Mouse (Mus musculus): ENCODE measurements around the gene Nqo1. TPM values are rescaled to one million over a fixed set of nuclear protein-coding genes. Genes with fewer than 3 reads are reported as not detected.
A peak's percentile ranks its signal among the peaks of the same experiment; 100 is the strongest.

The Nqo1 gene
- polyA plus RNA-seq (2012; fragmentation: generic; extraction: Trizol), result 11.6 TPM

DNA sequence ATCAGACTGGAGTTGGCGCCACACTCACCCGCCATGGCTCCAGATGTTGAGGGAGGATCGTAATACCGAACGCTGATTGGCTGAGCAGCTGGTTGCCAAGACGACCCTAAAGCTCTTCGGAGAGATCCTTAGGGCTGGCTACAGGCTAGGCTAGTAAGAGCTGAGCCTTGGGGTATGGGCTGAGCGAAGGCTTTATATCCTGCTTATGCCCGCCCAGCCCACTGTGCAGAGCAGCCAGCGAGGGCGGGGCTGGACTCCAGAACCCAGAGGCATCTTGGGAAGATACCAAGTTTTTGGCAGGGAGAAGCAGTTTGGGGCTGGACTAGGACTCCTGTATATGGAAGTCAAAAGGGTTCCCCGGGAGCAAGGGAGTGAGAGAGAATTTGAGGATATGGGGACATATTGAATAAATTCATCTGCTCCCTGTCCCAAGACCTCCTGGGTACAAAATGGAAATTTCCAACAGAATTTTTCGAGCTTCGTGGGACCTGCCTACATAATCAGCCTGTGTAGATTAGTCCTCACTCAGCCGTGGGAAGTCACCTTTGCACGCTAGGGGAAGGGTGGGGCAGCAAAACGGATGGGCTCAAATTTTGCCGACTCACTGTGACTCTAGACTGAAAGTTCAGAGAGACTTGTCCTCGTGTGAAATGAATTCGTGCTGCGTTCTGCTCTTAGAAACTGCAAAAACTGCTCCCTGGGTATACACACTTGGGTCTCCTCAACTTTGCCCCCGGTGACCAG is at the start of gene Nqo1:
TSS of gene Nqo1 (minus strand) at position 169 of the 744 bp plus-strand sequence.
- TF ChIP-seq POLR2A (IDR thresholded peaks at IDR 0.05; ENCODE audit: insufficient read length, low read depth), result peak; percentile 29
- no peak for TF ChIP-seq MYOD1 (IDR thresholded peaks at IDR 0.05; ENCODE audit: control insufficient read depth in 1 of 3, insufficient read length in 2 of 3, low read depth in 2 of 3)
- Histone ChIP-seq H3K4me2 (ENCODE audit: low read depth) (peak within 1 kb of the TSS; percentile 94), H3K4me3 (peak within 1 kb of the TSS; percentile 31), H3K36me3 (ENCODE audit: control insufficient read depth, insufficient read depth) (no peaks in the 10 kb centered on the region), H3K79me2 (ENCODE audit: control insufficient read depth, insufficient read depth) (no peaks in the 10 kb centered on the region), H3ac (ENCODE audit: control insufficient read depth, insufficient read length) (no peak within 1 kb of the TSS), H3K27me3 (ENCODE audit: control insufficient read depth, insufficient read depth, insufficient read length) (no peaks in the 10 kb centered on the region)

DNA sequence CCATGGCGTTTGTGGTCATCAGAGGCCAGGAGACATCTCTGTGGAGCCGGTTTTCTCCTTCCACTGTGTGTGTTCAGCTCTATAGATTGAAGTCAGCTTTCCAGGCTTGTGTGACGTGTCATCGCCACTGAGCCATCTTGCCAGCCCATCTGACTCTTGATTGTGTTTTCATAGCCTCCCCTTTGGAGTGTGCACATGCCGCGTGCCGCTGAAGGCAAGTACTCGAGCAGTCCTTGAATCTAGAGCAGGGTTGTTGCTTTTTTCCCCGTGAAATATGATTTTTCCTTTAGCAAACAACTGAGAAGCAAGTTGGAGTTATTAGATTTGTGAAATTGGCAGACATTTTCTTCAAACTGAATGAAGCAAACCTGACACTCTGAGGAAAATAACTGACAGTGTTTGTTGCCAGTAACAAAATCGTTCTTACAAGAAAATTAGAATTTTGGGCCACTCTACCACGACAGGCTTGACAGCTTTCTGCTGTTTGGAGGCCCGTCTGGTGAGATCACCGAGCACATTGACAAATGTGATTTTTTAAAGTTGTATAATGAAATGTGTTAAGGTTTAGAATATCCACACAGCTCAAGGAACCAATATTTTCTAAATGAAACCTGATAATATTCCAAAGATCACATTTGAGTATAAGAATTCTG is 48.5 kb upstream of the Nqo1 start:
- Histone ChIP-seq H3K4me2 (ENCODE audit: low read depth) (no peak overlapping the region), H3K36me3 (ENCODE audit: control insufficient read depth, insufficient read depth) (no peaks in the 10 kb centered on the region), H3K27me3 (ENCODE audit: control insufficient read depth, insufficient read depth, insufficient read length) (no peaks in the 10 kb centered on the region), H3K79me2 (ENCODE audit: control insufficient read depth, insufficient read depth) (no peaks in the 10 kb centered on the region), H3K4me3 (no peak overlapping the region), H3ac (ENCODE audit: control insufficient read depth, insufficient read length) (no peak overlapping the region)
- TF ChIP-seq USF1 (IDR thresholded peaks at IDR 0.05; ENCODE audit: low read depth), result no peak

DNA sequence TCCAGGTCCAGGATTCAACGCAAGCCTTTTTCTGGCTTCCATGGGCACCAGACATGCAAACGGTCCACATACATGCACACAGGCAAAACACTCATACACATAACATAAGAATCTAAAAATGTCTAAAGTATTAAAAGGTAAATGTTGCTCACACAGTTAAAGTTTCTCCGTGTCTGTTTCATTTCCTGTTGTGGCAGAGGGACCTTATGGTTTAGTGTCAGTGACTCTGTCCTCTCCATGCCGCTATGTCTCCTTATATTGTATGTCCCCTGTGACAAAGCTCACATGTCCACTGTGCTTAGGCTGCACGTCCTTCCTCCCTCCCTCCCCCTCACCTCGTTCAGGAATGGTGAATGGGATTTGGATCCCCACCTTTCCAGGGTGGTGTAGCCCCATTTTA is 46.6 kb upstream of the Nqo1 start:
- H3K4me2 ChIP-seq (ENCODE audit: low read depth), result no peak overlapping the region
- H3K36me3 ChIP-seq (ENCODE audit: control insufficient read depth, insufficient read depth), result no peaks in the 10 kb centered on the region
- TF ChIP-seq POLR2A (IDR thresholded peaks at IDR 0.05; ENCODE audit: insufficient read length, low read depth) (no peak), MYOD1 (IDR thresholded peaks at IDR 0.05; ENCODE audit: control insufficient read depth in 1 of 3, insufficient read length in 2 of 3, low read depth in 2 of 3) (no peak), SRF (IDR thresholded peaks at IDR 0.05; ENCODE audit: control insufficient read depth, insufficient read length, low read depth) (no peak), MAX (IDR thresholded peaks at IDR 0.05; ENCODE audit: low read depth) (no peak), E2F4 (IDR thresholded peaks at IDR 0.05; ENCODE audit: insufficient read depth) (no peak), REST (IDR thresholded peaks at IDR 0.05; ENCODE audit: insufficient read depth, insufficient read length) (no peak), USF1 (IDR thresholded peaks at IDR 0.05; ENCODE audit: low read depth) (no peak), POLR2AphosphoS2 (IDR thresholded peaks at IDR 0.05; ENCODE audit: insufficient read length, low read depth) (no peak), CEBPB (IDR thresholded peaks at IDR 0.05; ENCODE audit: insufficient read depth, poor library complexity, severe bottlenecking) (no peak), MYOG (IDR thresholded peaks at IDR 0.05; ENCODE audit: control insufficient read depth in 1 of 3, insufficient read depth in 1 of 3, insufficient read length in 2 of 3, low read depth in 2 of 3) (no peak), TCF12 (IDR thresholded peaks at IDR 0.05; ENCODE audit: insufficient read depth, poor library complexity, severe bottlenecking) (no peak), TCF3 (IDR thresholded peaks at IDR 0.05; ENCODE audit: insufficient read length, low read depth) (no peak)
- no peak overlapping the region for H3K4me3 ChIP-seq
- H3K27me3 ChIP-seq (ENCODE audit: control insufficient read depth, insufficient read depth, insufficient read length), result no peaks in the 10 kb centered on the region
- H3K79me2 ChIP-seq (ENCODE audit: control insufficient read depth, insufficient read depth), result no peaks in the 10 kb centered on the region
- H3ac ChIP-seq (ENCODE audit: control insufficient read depth, insufficient read length), result no peak overlapping the region

DNA sequence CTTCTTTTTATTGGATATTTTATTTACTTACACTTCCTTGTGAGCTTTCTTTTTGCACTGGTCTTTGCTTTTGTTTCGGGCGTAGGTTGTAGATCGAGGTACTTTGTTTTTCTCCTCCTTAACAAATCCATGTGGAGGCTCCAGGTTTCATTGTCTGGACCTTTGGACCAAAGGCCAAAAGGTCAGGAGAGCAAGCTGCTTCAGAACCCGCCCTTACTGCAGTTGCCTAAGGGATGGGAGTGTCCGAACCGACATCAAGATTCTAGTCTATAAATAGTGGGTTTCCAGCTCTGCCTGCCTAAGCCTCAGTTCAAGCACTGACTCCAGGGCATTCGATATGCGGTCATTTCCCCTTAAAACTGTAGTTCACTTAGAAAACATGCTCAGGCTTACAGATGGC is 46.1 kb upstream of the Nqo1 start:
- Histone ChIP-seq H3K36me3 (ENCODE audit: control insufficient read depth, insufficient read depth) (no peaks in the 10 kb centered on the region), H3K79me2 (ENCODE audit: control insufficient read depth, insufficient read depth) (no peaks in the 10 kb centered on the region), H3K4me3 (no peak overlapping the region), H3K4me2 (ENCODE audit: low read depth) (no peak overlapping the region), H3ac (ENCODE audit: control insufficient read depth, insufficient read length) (no peak overlapping the region), H3K27me3 (ENCODE audit: control insufficient read depth, insufficient read depth, insufficient read length) (no peaks in the 10 kb centered on the region)
- TF ChIP-seq E2F4 (IDR thresholded peaks at IDR 0.05; ENCODE audit: insufficient read depth) (no peak), REST (IDR thresholded peaks at IDR 0.05; ENCODE audit: insufficient read depth, insufficient read length) (no peak), POLR2AphosphoS2 (IDR thresholded peaks at IDR 0.05; ENCODE audit: insufficient read length, low read depth) (no peak), USF1 (IDR thresholded peaks at IDR 0.05; ENCODE audit: low read depth) (no peak), MYOD1 (IDR thresholded peaks at IDR 0.05; ENCODE audit: control insufficient read depth in 1 of 3, insufficient read length in 2 of 3, low read depth in 2 of 3) (no peak), MYOG (IDR thresholded peaks at IDR 0.05; ENCODE audit: control insufficient read depth in 1 of 3, insufficient read depth in 1 of 3, insufficient read length in 2 of 3, low read depth in 2 of 3) (no peak), TCF12 (IDR thresholded peaks at IDR 0.05; ENCODE audit: insufficient read depth, poor library complexity, severe bottlenecking) (no peak), SRF (IDR thresholded peaks at IDR 0.05; ENCODE audit: control insufficient read depth, insufficient read length, low read depth) (no peak), TCF3 (IDR thresholded peaks at IDR 0.05; ENCODE audit: insufficient read length, low read depth) (no peak), MAX (IDR thresholded peaks at IDR 0.05; ENCODE audit: low read depth) (no peak), POLR2A (IDR thresholded peaks at IDR 0.05; ENCODE audit: insufficient read length, low read depth) (no peak), CEBPB (IDR thresholded peaks at IDR 0.05; ENCODE audit: insufficient read depth, poor library complexity, severe bottlenecking) (no peak)

DNA sequence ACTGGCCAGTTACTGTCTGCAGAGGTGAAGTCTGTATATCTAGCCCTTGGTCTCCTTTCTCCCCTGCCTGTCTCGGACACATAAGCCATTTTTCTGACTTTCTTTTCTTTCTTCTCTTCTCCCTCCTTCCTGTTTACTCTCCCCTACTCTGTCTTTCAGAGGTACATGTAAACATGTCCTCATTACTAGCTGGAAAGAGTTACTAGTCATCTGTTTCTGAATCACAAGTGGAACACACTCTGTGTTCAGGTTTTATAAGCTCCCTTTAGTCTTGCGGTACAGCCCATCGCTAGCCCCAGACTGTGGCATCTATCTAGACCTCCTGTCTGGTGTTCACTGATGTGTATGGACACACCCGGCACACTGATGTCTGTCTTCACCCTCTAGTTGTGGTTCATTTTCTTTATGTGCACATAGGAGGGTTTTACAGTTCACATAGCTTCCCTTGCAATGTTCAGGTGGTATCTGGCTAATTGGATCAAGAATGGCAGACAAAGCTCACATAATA is 45.4 kb upstream of the Nqo1 start:
- Histone ChIP-seq H3K4me2 (ENCODE audit: low read depth) (no peak overlapping the region), H3K27me3 (ENCODE audit: control insufficient read depth, insufficient read depth, insufficient read length) (no peaks in the 10 kb centered on the region), H3K4me3 (no peak overlapping the region), H3K36me3 (ENCODE audit: control insufficient read depth, insufficient read depth) (no peaks in the 10 kb centered on the region), H3K79me2 (ENCODE audit: control insufficient read depth, insufficient read depth) (no peaks in the 10 kb centered on the region), H3ac (ENCODE audit: control insufficient read depth, insufficient read length) (no peak overlapping the region)
- TF ChIP-seq POLR2AphosphoS2 (IDR thresholded peaks at IDR 0.05; ENCODE audit: insufficient read length, low read depth) (no peak), E2F4 (IDR thresholded peaks at IDR 0.05; ENCODE audit: insufficient read depth) (no peak), SRF (IDR thresholded peaks at IDR 0.05; ENCODE audit: control insufficient read depth, insufficient read length, low read depth) (no peak), MYOG (IDR thresholded peaks at IDR 0.05; ENCODE audit: control insufficient read depth in 1 of 3, insufficient read depth in 1 of 3, insufficient read length in 2 of 3, low read depth in 2 of 3) (no peak), MYOD1 (IDR thresholded peaks at IDR 0.05; ENCODE audit: control insufficient read depth in 1 of 3, insufficient read length in 2 of 3, low read depth in 2 of 3) (no peak), USF1 (IDR thresholded peaks at IDR 0.05; ENCODE audit: low read depth) (no peak), MAX (IDR thresholded peaks at IDR 0.05; ENCODE audit: low read depth) (no peak), TCF12 (IDR thresholded peaks at IDR 0.05; ENCODE audit: insufficient read depth, poor library complexity, severe bottlenecking) (no peak), POLR2A (IDR thresholded peaks at IDR 0.05; ENCODE audit: insufficient read length, low read depth) (no peak), TCF3 (IDR thresholded peaks at IDR 0.05; ENCODE audit: insufficient read length, low read depth) (no peak), REST (IDR thresholded peaks at IDR 0.05; ENCODE audit: insufficient read depth, insufficient read length) (no peak), CEBPB (IDR thresholded peaks at IDR 0.05; ENCODE audit: insufficient read depth, poor library complexity, severe bottlenecking) (no peak)

Measured in myocyte (in vitro differentiated cells).